Mouse (Mus musculus) ovary, postnatal 36 days (tissue): ENCODE data around the gene Rab40c.

Experiments used
- DNase-seq: peaks from one replicate; pipeline ENCODE4 v3.0.0; 2022; ENCODE audit warnings: low spot score, mixed read lengths

Gene Rab40c

DNA sequence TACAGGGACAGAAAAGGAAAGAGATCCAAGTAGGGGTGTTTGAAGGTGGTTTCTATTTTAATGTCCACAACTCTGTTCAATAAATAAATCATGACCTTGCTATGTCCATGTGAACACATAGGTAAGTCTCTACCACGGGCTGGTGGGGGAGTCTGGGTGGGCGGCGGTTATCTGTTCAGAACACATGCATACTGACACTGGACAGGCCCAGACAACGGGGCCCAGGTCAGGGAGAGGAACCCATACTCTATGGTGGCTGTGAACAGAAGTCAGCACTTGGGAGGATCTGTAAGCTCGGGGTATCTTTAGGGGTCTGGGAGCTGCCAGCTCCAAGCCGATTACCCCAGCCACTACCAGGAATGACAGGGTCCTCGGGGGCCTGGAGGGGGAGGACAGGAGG is 26.8 kb upstream of the Rab40c start:
- no peak for DNase-seq

- peak; percentile 59 for DNase-seq
These were observed 26.1 kb upstream of the Rab40c start for GRCm38 (mm10) chr17:25945517-25946155.

- DNase-seq, result no peak
These were observed 25.0 kb upstream of the Rab40c start, which contains the start of the genes Pigq and Nhlrc4 for GRCm38 (mm10) chr17:25944366-25945163. Gene Pigq, minus strand, starts transcription at chr17:25944936. Gene Nhlrc4, minus strand, starts transcription at chr17:25944961.

- no peak for DNase-seq
These were observed 24.2 kb upstream of the Rab40c start for GRCm38 (mm10) chr17:25943769-25944168.

GRCm38 (mm10) chr17:25943221-25943620 is 23.7 kb upstream of the Rab40c start:
- DNase-seq, result no peak

GRCm38 (mm10) chr17:25942597-25943151 is 23.1 kb upstream of the Rab40c start:
- no peak for DNase-seq

GRCm38 (mm10) chr17:25941511-25942241 is 22.1 kb upstream of the Rab40c start:
- DNase-seq, result peak; percentile 81

GRCm38 (mm10) chr17:25934526-25934925 is 15.0 kb upstream of the Rab40c start:
- no peak for DNase-seq

- no peak for DNase-seq
These were observed 5.8 kb upstream of the Rab40c start for GRCm38 (mm10) chr17:25925348-25925747.

- no peak for DNase-seq
These were observed 2.6 kb upstream of the Rab40c start for GRCm38 (mm10) chr17:25922120-25922519.

DNA sequence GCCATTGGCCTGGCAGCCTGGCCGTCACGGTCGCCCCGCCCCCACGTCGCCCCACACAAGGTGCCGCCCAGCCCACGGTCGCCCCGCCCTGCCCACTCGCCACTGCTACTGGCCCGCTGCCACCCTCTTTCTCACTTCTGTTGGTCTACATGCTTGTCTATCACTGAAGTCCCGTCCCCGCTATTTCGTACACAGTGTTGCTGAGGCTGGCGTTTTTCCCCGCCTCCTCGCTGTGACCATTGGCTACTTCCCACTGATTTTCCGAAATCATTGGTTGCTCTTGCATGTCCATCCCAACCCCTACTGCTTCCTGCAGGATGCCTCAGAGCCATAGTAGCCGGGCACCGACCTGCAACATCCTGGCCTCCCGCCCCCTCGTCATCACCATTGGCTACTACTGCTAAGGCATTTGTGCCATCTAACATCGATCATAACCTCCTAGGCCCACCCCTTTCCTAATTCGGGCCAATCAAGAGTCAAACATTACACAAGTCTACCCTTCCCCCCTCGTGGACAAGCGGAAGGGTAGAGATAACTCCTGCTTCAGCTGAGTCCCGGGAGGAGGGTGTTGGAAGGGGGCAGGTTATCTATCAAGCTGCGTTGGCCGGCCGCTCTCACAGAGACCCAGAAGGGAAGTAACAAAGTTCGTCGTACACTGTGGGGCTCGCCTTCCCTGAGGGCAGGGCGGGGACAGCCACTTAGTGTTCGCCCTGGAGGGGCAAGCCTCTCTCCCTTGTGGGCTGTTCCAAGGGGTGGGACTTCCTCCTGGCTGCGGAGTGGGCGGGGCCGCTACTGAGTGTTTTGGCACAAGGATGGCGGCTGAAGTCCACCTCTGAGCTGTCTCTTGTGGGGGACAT is 487 bp upstream of the Rab40c start:
- peak; percentile 100 for DNase-seq

DNA sequence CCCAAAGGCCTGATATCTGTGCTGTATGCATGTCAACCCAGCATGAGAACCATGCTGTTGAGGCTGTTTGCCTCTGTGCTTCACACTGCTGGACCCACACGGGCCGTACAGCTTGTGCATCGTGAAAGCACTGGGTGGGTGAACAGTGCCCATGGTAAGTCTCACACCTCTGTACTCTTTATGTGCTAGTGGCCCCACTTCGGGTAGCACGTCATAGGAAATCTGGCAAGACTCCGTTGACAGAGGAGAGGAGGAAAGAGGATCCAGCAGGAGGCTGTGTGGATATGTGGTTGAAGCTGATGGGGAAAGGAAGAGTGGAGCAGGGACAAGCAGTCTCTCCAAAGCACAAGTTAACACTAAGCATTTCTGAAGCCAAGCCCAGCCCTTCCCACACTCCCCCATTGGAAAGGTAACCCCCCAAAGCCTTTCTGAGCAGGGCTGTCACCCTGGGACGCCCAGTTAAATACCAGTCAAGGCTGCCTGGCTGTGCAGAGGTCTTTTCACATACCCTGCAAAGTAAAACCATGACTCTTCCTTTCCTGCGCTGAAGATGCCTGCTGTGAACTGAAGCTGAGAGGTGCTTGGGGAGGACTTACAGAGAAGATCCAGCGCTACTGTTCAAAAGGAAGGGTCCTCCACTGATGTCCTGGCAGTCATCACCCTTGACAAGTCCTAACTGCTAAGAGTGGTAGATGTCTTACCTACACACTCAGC is 1.3 kb downstream of the Rab40c start:
- DNase-seq, result no peak

- no peak for DNase-seq
These were observed 2.4 kb downstream of the Rab40c start for GRCm38 (mm10) chr17:25916931-25917647.

DNA sequence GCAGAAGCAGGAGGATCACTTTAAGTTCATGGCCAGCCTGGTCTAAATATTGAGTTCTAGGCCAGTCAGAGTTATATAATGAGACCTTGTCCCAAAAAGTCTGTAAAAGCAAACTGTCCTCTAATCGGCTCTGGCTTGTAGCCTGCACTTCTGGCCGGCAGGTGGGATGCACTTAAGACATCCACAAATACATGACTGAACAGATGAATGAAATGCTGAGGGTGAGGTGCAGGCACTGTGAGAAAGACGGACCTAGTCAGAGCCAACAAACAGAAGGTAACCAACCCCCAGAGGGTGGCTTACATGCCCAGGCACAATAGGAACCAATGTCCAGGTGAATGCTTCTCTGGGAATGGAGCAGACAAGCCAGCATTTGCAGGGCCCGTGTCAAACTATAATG is 5.2 kb downstream of the Rab40c start:
- no peak for DNase-seq

DNA sequence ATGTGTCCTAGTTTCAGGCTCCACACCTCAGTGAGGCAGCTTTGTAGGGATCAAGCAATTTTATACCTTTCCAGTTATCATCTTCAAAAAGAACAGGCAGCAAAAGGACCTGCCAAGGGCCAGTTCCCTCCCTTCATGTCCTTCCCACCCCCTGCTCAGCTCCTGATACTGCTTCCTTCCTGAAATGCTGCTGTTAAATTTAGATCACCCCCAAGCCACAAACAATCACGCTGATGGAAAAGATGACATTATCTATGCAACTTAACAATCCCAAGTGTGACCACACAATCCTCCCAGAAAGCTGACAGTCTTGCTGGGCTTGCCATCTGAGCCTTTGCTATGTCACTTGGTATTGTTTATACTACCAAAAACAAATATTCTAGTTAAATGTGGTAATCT is 5.7 kb downstream of the Rab40c start:
- no peak for DNase-seq

DNA sequence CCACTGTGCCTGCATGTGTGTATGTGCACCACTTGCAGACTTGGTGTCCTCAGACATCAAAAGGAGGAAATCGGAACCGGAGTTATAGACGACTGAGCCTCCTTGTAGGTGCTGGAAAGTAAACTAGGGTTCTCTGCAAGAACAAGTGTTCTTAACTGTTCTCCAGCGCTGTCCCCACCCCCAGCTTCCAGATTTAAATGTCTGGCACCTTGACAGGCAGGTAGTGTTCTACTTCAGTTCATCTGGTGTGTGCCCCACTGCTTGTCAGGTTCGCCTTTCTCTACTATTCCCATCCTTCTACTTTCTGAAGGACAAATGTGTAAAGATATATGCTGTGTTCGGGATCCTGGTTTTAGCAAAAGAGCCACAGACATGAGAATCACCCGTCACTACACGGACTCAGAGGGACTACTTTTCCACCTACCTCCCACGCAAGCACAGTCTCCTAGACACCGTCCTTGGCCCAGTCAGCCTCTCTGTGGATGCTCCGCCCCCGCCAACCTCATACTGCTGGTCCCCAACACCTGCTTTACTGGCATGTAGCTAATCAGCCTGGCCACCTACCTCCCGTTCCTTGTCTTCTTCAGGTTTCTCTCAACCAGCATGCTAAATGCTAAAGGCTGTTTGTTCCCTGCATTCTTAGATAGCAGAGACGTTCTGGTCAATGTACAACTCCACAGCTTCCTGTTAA is 6.2 kb downstream of the Rab40c start:
- peak; percentile 22 for DNase-seq

- no peak for DNase-seq
These were observed 7.7 kb downstream of the Rab40c start for GRCm38 (mm10) chr17:25911816-25912215.

DNA sequence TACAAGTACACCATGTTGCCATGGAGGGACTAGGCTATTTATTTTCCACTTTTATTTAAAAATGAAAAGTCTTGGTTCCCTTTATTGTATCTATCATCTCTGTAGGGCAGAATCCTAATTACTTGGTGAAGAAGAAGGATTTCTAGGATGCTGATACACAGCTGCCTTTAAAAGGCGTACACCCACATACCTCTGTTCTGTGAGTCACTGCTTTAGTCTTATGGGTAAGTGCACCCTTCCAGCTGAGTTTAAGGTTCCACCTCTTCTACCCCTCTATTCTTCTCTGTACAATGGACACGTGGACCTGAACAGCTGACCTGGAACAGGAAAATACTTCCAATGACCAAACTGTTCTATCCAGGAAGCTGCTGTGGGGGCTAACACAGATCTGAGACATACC is 11.9 kb downstream of the Rab40c start:
- DNase-seq, result no peak

DNA sequence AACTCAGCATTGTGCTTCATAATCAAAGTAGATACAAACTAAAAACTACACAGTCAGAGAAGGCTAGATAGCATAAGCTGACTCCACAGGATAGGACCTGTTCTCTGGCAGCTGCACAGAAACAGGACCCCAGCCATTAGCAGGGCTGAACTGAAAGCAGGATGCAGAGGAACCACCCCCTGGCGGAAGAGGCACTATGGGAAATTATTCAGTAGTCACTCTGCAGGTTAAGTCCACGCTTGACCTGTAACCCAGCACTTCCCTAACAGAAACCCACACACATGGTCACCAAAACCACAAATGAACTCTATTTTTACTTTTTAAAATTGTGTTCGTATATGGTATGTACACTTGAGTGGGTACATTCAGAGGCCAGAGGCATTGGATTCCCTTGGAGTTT is 16.5 kb downstream of the Rab40c start:
- DNase-seq, result no peak

DNA sequence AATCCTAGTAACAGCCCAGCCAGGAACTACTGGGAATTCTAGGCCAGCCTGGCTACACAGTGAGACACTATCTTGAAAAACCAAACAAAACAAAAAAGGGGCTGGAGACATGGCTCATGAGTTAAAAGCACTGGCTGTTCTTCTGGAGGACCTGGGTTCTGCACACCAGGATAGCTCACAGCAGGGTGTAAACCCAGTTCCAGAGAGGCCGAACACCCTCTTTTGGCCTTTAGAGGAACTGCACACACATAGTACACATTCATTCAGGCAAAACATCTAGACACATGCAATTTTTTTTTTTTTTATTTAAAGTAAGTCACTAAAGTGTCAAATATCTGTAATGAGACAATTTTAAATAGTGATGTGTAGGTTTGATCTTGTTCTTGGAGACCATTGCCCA is 19.3 kb downstream of the Rab40c start:
- no peak for DNase-seq
